Mouse (Mus musculus): ENCODE measurements around the gene Acoxl.

GRCm38 (mm10) chr2:127889979-127890378, 51.3 kb downstream of the Acoxl start:
- no peak for TF ChIP-seq POLR2A (IDR thresholded peaks at IDR 0.05; ENCODE audit: insufficient read depth, low read depth, low read length)
- no peak for TF ChIP-seq CTCF (IDR thresholded peaks at IDR 0.05; ENCODE audit: insufficient read depth, low read depth, low read length)

All from olfactory bulb, adult 2 months (tissue).